Mouse (Mus musculus) limb, embryonic 11.5 days (tissue): ENCODE measurements around the gene Olfr697. TPM values are rescaled to one million over a fixed set of nuclear protein-coding genes. Genes with fewer than 3 reads are reported as not detected.
"Not testable (repeated sequence)": the region's sequence is repeated elsewhere in the genome, so short reads cannot be mapped to it uniquely, and the experiment has no call there.

Experiments used
- ATAC-seq: fragments of 200-750 bp; cut with Nextera tagmentation; 2 replicates; pipeline ENCODE4 v1.8.0; 2017; ENCODE audit warnings: low read depth; ENCODE audit not compliant: insufficient number of reproducible peaks, low FRiP score, low TSS enrichment
- DNase-seq: peaks from one replicate; pipeline ENCODE4 v3.0.0-alpha.2; 2015; ENCODE audit warnings: low spot score
- H3K27ac ChIP-seq: fragments of 300-500 bp; sonication (generic); replicated peaks from 2 replicates; pipeline ENCODE4 v1.5.1; 2014; ENCODE audit warnings: low read depth, mild to moderate bottlenecking, low read length
- H3K27me3 ChIP-seq: fragments of 300-500 bp; sonication (generic); 2 replicates; pipeline ENCODE4 v1.6.1; 2014; ENCODE audit warnings: mild to moderate bottlenecking, low read length, mixed read lengths; ENCODE audit not compliant: control insufficient read depth, insufficient read depth
- H3K36me3 ChIP-seq: fragments of 300-500 bp; sonication (generic); 2 replicates; pipeline ENCODE4 v1.6.1; 2014; ENCODE audit warnings: mild to moderate bottlenecking, low read length, moderate library complexity, mixed read lengths; ENCODE audit not compliant: control insufficient read depth, insufficient read depth
- H3K4me1 ChIP-seq: fragments of 300-500 bp; sonication (generic); 2 replicates; pipeline ENCODE4 v1.6.1; 2014; ENCODE audit warnings: low read length, mixed read lengths; ENCODE audit not compliant: control insufficient read depth, insufficient read depth
- H3K4me2 ChIP-seq: fragments of 300-500 bp; sonication (generic); 2 replicates; pipeline ENCODE4 v1.6.1; 2014; ENCODE audit warnings: low read depth, mild to moderate bottlenecking, moderate library complexity; ENCODE audit not compliant: severe bottlenecking
- H3K4me3 ChIP-seq: fragments of 300-500 bp; sonication (generic); 2 replicates; pipeline ENCODE4 v1.5.1; 2014; ENCODE audit warnings: low read depth, low read length
- H3K9ac ChIP-seq: fragments of 300-500 bp; sonication (generic); 2 replicates; pipeline ENCODE4 v1.6.1; 2014; ENCODE audit warnings: mild to moderate bottlenecking, low read length
- H3K9me3 ChIP-seq: fragments of 300-500 bp; sonication (generic); 2 replicates; pipeline ENCODE4 v1.6.1; 2016; ENCODE audit warnings: low read length; ENCODE audit not compliant: control insufficient read depth
- WGBS: fragments of 180-500 bp; shearing (Covaris S2); extraction: QIAGEN DNeasy Blood & Tissue Kit; methylation state at CpG from one replicate; pipeline ENCODE4 v1.1.7; 2014; 5-methylcytosine and 5-hydroxymethylcytosine counted together
- polyA plus RNA-seq: library from polyadenylated mRNA; unstranded; fragments of >200 nt; fragmentation: Nextera tagmentation; extraction: Ambion mirVana; gene quantifications from 2 replicates; pipeline ENCODE4 v1.2.1, GENCODE M21; 2014

Gene Olfr697
- not detected in 2 replicates for polyA plus RNA-seq

DNA sequence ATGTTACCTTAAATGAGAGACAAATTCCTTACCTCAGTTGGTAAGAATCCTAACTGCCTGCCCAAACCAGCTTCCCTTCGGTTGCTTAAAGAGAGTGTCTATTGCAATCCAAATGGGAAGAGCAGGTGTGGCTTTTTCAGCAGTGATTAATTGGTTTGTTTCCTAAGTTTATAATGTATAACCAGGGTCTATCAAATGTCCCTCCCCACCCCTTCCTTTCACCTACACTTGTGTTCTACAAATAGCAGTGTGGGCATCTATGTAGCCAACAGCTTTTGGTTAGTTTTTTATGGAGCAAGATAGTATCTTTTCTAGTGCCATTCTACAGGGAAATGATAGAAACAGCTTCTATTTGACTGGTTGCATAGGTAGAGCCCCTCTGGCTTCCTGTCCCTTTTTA, at the start of gene Olfr697:
TSS of gene Olfr697 (minus strand) at position 101 of the 400 bp plus-strand sequence.
- Histone ChIP-seq H3K4me3 (no peak within 1 kb of the TSS), H3K9me3 (no peaks in the 10 kb centered on the region), H3K27ac (no peak within 1 kb of the TSS), H3K36me3 (no peaks in the 10 kb centered on the region), H3K9ac (no peak within 1 kb of the TSS), H3K4me1 (no peaks in the 10 kb centered on the region), H3K27me3 (no peaks in the 10 kb centered on the region), H3K4me2 (no peak within 1 kb of the TSS)
- 89% methylated on average over 1 of the region's 1 CpGs for WGBS
- ATAC-seq: no peak
- no peak for DNase-seq

DNA sequence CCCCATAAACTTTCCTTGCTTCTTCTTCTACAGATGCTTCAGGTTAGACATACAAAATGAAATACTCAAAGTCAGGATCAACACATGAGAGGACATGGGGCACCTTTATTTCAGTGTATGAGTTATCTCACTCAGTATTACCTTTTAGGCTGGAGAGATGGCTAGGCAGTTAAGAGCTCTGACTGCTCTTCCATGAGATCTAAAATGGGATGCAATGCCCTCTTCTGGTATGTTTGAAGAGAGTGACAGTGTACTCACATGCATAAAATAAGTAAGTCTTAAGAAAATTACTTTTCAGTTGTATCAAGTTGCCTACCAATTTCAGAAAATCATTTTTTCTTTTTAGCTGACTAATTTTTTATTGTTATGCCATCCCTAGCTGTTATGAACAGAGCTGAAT, 46.1 kb upstream of the Olfr697 start:
- Histone ChIP-seq H3K4me2 (no peak overlapping the region), H3K9ac (no peak overlapping the region), H3K4me1 (no peaks in the 10 kb centered on the region), H3K36me3 (no peaks in the 10 kb centered on the region), H3K27me3 (no peaks in the 10 kb centered on the region), H3K9me3 (no peaks in the 10 kb centered on the region), H3K4me3 (no peak overlapping the region), H3K27ac (no peak overlapping the region)
- DNase-seq (no peak), ATAC-seq (no peak)

DNA sequence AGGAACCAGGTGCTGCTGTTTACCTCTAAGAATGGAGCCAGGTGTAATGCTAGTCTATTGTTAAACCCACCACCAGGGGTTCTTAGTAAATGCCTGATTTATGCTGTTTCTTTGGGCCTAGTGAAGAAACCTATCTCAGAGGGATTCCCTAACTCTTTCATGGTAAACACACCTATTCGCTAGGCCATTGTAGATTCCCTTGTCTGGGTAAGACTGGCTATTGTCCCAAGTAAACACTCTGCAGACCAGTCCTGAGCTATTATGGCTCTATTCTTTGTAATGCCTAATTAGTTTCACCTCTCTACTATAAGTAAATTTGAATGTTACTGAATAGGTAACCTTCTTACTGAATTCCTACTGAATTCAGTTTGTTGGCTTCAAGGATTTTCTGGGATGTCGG, 18.8 kb upstream of the Olfr697 start:
- H3K36me3 ChIP-seq, DNase-seq, H3K4me3 ChIP-seq, H3K4me2 ChIP-seq, H3K9ac ChIP-seq, H3K27ac ChIP-seq, H3K27me3 ChIP-seq, ATAC-seq, H3K4me1 ChIP-seq, H3K9me3 ChIP-seq: not testable (repeated sequence)
- WGBS: 88% methylated on average over 2 of the region's 2 CpGs

- H3K27ac ChIP-seq: no peak overlapping the region
- H3K4me2 ChIP-seq: no peak overlapping the region
- no peaks in the 10 kb centered on the region for H3K4me1 ChIP-seq
- no peaks in the 10 kb centered on the region for H3K36me3 ChIP-seq
- ATAC-seq (no peak), DNase-seq (no peak)
- H3K4me3 ChIP-seq: no peak overlapping the region
- H3K9me3 ChIP-seq: no peaks in the 10 kb centered on the region
- H3K27me3 ChIP-seq: no peaks in the 10 kb centered on the region
- no peak overlapping the region for H3K9ac ChIP-seq
- WGBS: 86% methylated on average over 2 of the region's 2 CpGs
Observed at GRCm38 (mm10) chr7:106758800-106759199, 16.6 kb upstream of the Olfr697 start.

GRCm38 (mm10) chr7:106755297-106755696, 13.1 kb upstream of the Olfr697 start, which contains the start of gene Olfr698:
TSS of gene Olfr698 (minus strand) at chr7:106755397.
- Histone ChIP-seq H3K36me3 (no peaks in the 10 kb centered on the region), H3K9me3 (no peaks in the 10 kb centered on the region), H3K27me3 (no peaks in the 10 kb centered on the region), H3K4me2 (no peak within 1 kb of the TSS), H3K27ac (no peak within 1 kb of the TSS), H3K4me1 (no peaks in the 10 kb centered on the region), H3K4me3 (no peak within 1 kb of the TSS), H3K9ac (no peak within 1 kb of the TSS)
- no peak for DNase-seq
- ATAC-seq: no peak

DNA sequence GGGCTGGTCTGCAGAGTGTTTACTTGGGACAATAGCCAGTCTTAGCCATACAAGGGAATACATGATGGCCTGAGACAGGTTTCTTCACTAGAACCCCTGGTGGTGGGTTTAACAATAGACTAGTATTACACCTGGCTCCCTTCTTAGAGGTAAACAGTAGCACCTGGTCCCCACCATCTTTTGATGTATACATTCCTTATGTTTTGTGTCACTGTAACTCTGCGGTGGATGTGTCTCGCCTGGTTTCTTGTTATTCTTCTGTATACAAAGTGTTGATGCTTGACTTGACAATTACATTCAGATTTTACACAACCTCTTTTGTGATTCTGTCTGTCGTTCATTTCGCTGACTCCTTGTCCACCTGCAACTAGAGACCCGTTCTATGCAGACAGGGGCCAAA, 3.6 kb upstream of the Olfr697 start:
- Histone ChIP-seq H3K4me1 (no peaks in the 10 kb centered on the region), H3K4me2 (no peak overlapping the region), H3K27me3 (no peaks in the 10 kb centered on the region), H3K27ac (no peak overlapping the region), H3K9me3 (no peaks in the 10 kb centered on the region), H3K9ac (no peak overlapping the region), H3K4me3 (no peak overlapping the region), H3K36me3 (no peaks in the 10 kb centered on the region)
- ATAC-seq: no peak
- 92% methylated on average over 5 of the region's 5 CpGs for WGBS
- DNase-seq: no peak

- no peak overlapping the region for H3K4me3 ChIP-seq
- no peak for DNase-seq
- H3K4me2 ChIP-seq: no peak overlapping the region
- H3K9ac ChIP-seq: no peak overlapping the region
- H3K27ac ChIP-seq: no peak overlapping the region
- H3K9me3 ChIP-seq: no peaks in the 10 kb centered on the region
- H3K36me3 ChIP-seq: no peaks in the 10 kb centered on the region
- ATAC-seq: no peak
- no peaks in the 10 kb centered on the region for H3K27me3 ChIP-seq
- H3K4me1 ChIP-seq: no peaks in the 10 kb centered on the region
Observed at GRCm38 (mm10) chr7:106737028-106737427, 5.2 kb downstream of the Olfr697 start.

- ATAC-seq (no peak), DNase-seq (no peak)
- Histone ChIP-seq H3K9me3 (no peaks in the 10 kb centered on the region), H3K4me3 (no peak overlapping the region), H3K36me3 (no peaks in the 10 kb centered on the region), H3K27ac (no peak overlapping the region), H3K27me3 (no peaks in the 10 kb centered on the region), H3K9ac (no peak overlapping the region), H3K4me1 (no peaks in the 10 kb centered on the region), H3K4me2 (no peak overlapping the region)
- WGBS: 32% methylated on average over 2 of the region's 2 CpGs
Observed at GRCm38 (mm10) chr7:106733717-106734116, 8.5 kb downstream of the Olfr697 start.

DNA sequence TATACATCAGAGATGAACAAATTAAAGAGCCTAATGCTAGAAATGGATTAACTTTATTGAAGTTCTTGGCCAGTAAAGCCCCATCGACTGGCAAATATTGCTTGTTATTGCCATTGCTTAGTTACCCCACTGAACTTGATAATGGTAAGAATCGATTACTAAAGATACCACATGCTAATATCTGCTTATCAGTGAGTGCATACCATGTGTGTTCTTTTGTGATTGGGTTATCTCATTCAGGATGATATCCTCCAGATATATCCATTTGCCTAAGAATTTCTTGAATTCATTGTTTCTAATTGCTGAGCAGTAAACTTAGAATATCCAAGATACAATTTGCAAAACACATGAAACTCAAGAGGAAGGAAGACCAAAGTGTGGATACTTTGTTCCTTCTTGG, 16.6 kb downstream of the Olfr697 start:
- H3K36me3 ChIP-seq, H3K9ac ChIP-seq, H3K9me3 ChIP-seq, H3K4me3 ChIP-seq, H3K27ac ChIP-seq, H3K4me2 ChIP-seq, ATAC-seq, DNase-seq, H3K27me3 ChIP-seq, H3K4me1 ChIP-seq: not testable (repeated sequence)
- 90% methylated on average over 2 of the region's 2 CpGs for WGBS
